Mouse (Mus musculus) limb, embryonic 11.5 days (tissue): ENCODE results near the gene Mars. TPM values are rescaled to one million over a fixed set of nuclear protein-coding genes. Genes with fewer than 3 reads are reported as not detected.
A peak's percentile ranks its signal among the peaks of the same experiment; 100 is the strongest.

Experiments used
- ATAC-seq: fragments of 200-750 bp; cut with Nextera tagmentation; 2 replicates; pipeline ENCODE4 v1.8.0; 2017; ENCODE audit warnings: low read depth; ENCODE audit not compliant: insufficient number of reproducible peaks, low FRiP score, low TSS enrichment
- DNase-seq: peaks from one replicate; pipeline ENCODE4 v3.0.0-alpha.2; 2015; ENCODE audit warnings: low spot score
- H3K27ac ChIP-seq: fragments of 300-500 bp; sonication (generic); replicated peaks from 2 replicates; pipeline ENCODE4 v1.5.1; 2014; ENCODE audit warnings: low read depth, mild to moderate bottlenecking, low read length
- H3K27me3 ChIP-seq: fragments of 300-500 bp; sonication (generic); 2 replicates; pipeline ENCODE4 v1.6.1; 2014; ENCODE audit warnings: mild to moderate bottlenecking, low read length, mixed read lengths; ENCODE audit not compliant: control insufficient read depth, insufficient read depth
- H3K36me3 ChIP-seq: fragments of 300-500 bp; sonication (generic); 2 replicates; pipeline ENCODE4 v1.6.1; 2014; ENCODE audit warnings: mild to moderate bottlenecking, low read length, moderate library complexity, mixed read lengths; ENCODE audit not compliant: control insufficient read depth, insufficient read depth
- H3K4me1 ChIP-seq: fragments of 300-500 bp; sonication (generic); 2 replicates; pipeline ENCODE4 v1.6.1; 2014; ENCODE audit warnings: low read length, mixed read lengths; ENCODE audit not compliant: control insufficient read depth, insufficient read depth
- H3K4me2 ChIP-seq: fragments of 300-500 bp; sonication (generic); 2 replicates; pipeline ENCODE4 v1.6.1; 2014; ENCODE audit warnings: low read depth, mild to moderate bottlenecking, moderate library complexity; ENCODE audit not compliant: severe bottlenecking
- H3K4me3 ChIP-seq: fragments of 300-500 bp; sonication (generic); 2 replicates; pipeline ENCODE4 v1.5.1; 2014; ENCODE audit warnings: low read depth, low read length
- H3K9ac ChIP-seq: fragments of 300-500 bp; sonication (generic); 2 replicates; pipeline ENCODE4 v1.6.1; 2014; ENCODE audit warnings: mild to moderate bottlenecking, low read length
- H3K9me3 ChIP-seq: fragments of 300-500 bp; sonication (generic); 2 replicates; pipeline ENCODE4 v1.6.1; 2016; ENCODE audit warnings: low read length; ENCODE audit not compliant: control insufficient read depth
- WGBS: fragments of 180-500 bp; shearing (Covaris S2); extraction: QIAGEN DNeasy Blood & Tissue Kit; methylation state at CpG from one replicate; pipeline ENCODE4 v1.1.7; 2014; 5-methylcytosine and 5-hydroxymethylcytosine counted together
- polyA plus RNA-seq: library from polyadenylated mRNA; unstranded; fragments of >200 nt; fragmentation: Nextera tagmentation; extraction: Ambion mirVana; gene quantifications from 2 replicates; pipeline ENCODE4 v1.2.1, GENCODE M21; 2014

Gene Mars
- polyA plus RNA-seq, 1 experiment from 2014 or later: 167 TPM

- Histone ChIP-seq H3K4me2 (no peak overlapping the region), H3K27ac (no peak overlapping the region), H3K4me1 (peaks cover 7% of the 10 kb centered on the region), H3K27me3 (no peaks in the 10 kb centered on the region), H3K4me3 (no peak overlapping the region), H3K9me3 (no peaks in the 10 kb centered on the region), H3K9ac (no peak overlapping the region), H3K36me3 (peaks cover 42% of the 10 kb centered on the region)
- ATAC-seq: no peak
- 95% methylated on average over 10 of the region's 10 CpGs for WGBS
- DNase-seq: no peak
Measured at GRCm38 (mm10) chr10:127294895-127295510, 16.6 kb downstream of the Mars start.

DNA sequence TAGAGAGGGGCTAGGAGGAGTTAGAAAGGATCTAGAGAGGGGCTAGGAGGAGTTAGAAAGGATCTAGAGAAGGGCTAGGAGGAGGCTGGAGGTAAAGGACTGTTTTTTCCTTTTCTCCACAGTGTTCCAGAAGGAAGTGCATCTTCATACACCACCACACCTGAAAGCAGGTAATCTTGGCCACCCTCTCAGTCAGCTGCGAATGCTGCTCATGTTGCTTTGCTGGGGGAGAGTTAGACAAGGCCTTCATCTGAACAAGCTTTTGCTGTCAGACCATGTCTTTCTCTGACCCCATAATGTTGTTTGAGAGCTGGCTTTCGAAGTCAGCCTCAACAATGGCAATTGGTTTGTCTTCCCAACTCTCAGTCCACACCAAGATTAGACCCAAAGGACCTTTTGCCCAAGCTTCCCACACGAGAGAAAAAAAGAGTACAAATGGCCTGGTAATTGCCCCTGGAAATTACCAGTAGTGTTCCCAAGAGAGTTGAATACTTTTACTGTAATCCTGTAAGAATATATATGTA lies 17.9 kb downstream of the Mars start:
- 89% methylated on average over 3 of the region's 3 CpGs for WGBS
- no peaks in the 10 kb centered on the region for H3K9me3 ChIP-seq
- ATAC-seq: no peak
- no peak overlapping the region for H3K27ac ChIP-seq
- H3K4me1 ChIP-seq: peaks cover 11% of the 10 kb centered on the region
- H3K36me3 ChIP-seq: peaks cover 34% of the 10 kb centered on the region
- H3K4me2 ChIP-seq: no peak overlapping the region
- no peak for DNase-seq
- no peak overlapping the region for H3K9ac ChIP-seq
- H3K27me3 ChIP-seq: no peaks in the 10 kb centered on the region
- H3K4me3 ChIP-seq: no peak overlapping the region

GRCm38 (mm10) chr10:127292987-127293538 lies 18.5 kb downstream of the Mars start:
- Histone ChIP-seq H3K27ac (no peak overlapping the region), H3K27me3 (no peaks in the 10 kb centered on the region), H3K4me3 (no peak overlapping the region), H3K4me1 (peaks cover 11% of the 10 kb centered on the region), H3K9ac (no peak overlapping the region), H3K36me3 (peaks cover 33% of the 10 kb centered on the region), H3K9me3 (no peaks in the 10 kb centered on the region), H3K4me2 (no peak overlapping the region)
- ATAC-seq (no peak), DNase-seq (no peak)
- WGBS: 84% methylated on average over 6 of the region's 6 CpGs

DNA sequence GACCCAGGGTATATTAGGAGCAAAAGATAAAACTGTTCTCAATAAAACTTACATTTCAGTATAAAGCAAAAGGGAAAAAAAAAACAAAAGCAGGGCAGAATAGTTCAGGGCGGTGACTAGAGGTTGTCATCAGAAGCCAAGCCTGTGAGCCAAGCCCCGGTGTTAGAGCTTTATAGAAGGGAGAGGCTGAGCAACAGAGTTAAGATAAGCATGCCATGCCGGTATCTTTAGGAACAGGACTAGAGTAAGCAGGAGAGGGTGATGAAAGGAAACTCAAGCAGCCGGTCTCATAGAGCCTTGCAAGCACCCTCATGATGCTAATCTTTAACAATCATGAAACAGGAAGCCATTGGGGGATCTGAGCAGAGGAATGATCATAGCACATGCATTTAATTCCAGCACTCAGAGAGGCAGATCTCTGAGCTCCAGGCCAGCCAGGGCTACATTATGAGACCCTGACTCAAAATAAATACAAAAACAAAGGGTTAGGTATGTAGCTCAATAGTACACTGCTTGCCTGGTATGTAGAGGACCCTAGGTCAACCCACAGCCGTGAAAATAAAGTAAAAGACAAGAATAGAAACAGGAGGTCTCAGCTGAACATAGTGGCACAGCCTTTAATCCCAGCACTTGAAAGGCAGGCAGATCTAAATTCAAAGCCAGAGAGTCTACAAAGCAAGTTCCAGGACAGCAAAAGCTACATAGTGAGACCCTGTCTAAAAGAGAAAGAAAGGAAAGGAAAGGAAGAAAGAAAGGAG lies 19.5 kb downstream of the Mars start:
- DNase-seq (no peak), ATAC-seq (no peak)
- Histone ChIP-seq H3K9me3 (no peaks in the 10 kb centered on the region), H3K27ac (no peak overlapping the region), H3K4me1 (peaks cover 19% of the 10 kb centered on the region), H3K4me3 (peak overlapping the region; percentile 67; the same call in 1 of the 2 replicates), H3K36me3 (peaks cover 24% of the 10 kb centered on the region), H3K9ac (no peak overlapping the region), H3K4me2 (peak overlapping the region; percentile 53; the same call in 1 of the 2 replicates), H3K27me3 (no peaks in the 10 kb centered on the region)
- 63% methylated on average over 5 of the region's 5 CpGs for whole genome bisulfite sequencing

GRCm38 (mm10) chr10:127290930-127291880 lies 20.4 kb downstream of the Mars start:
- WGBS: 4% methylated on average over 19 of the region's 19 CpGs
- Histone ChIP-seq H3K9ac (peak overlapping the region; percentile 58), H3K4me2 (peak overlapping the region; percentile 53), H3K4me1 (peaks cover 27% of the 10 kb centered on the region), H3K27ac (peak overlapping the region; percentile 60), H3K9me3 (no peaks in the 10 kb centered on the region), H3K27me3 (no peaks in the 10 kb centered on the region), H3K36me3 (peaks cover 23% of the 10 kb centered on the region), H3K4me3 (peak overlapping the region; percentile 67)
- ATAC-seq: peak; percentile 63
- DNase-seq: no peak

- Histone ChIP-seq H3K9ac (peak overlapping the region; percentile 58), H3K36me3 (peaks cover 17% of the 10 kb centered on the region), H3K27ac (peak overlapping the region; percentile 96), H3K9me3 (no peaks in the 10 kb centered on the region), H3K4me3 (peak overlapping the region; percentile 67), H3K27me3 (no peaks in the 10 kb centered on the region), H3K4me2 (peak overlapping the region; percentile 93), H3K4me1 (peaks cover 27% of the 10 kb centered on the region)
- peak; percentile 93 for ATAC-seq
- DNase-seq: peak; percentile 99
- WGBS: under 1% methylated on average over 42 of the region's 47 CpGs
Measured at GRCm38 (mm10) chr10:127290307-127290929, 21.2 kb downstream of the Mars start.

GRCm38 (mm10) chr10:127289573-127290191 lies 21.9 kb downstream of the Mars start:
- peaks cover 27% of the 10 kb centered on the region for H3K4me1 ChIP-seq
- ATAC-seq (no peak), DNase-seq (no peak)
- no peaks in the 10 kb centered on the region for H3K9me3 ChIP-seq
- peaks cover 17% of the 10 kb centered on the region for H3K36me3 ChIP-seq
- peak overlapping the region; percentile 3 for H3K9ac ChIP-seq
- H3K4me3 ChIP-seq: peak overlapping the region; percentile 67
- H3K27me3 ChIP-seq: no peaks in the 10 kb centered on the region
- peak overlapping the region; percentile 96 for H3K27ac ChIP-seq
- WGBS: 1% methylated on average over 15 of the region's 15 CpGs
- H3K4me2 ChIP-seq: peak overlapping the region; percentile 93
